Mouse (Mus musculus): Measurements from ENCODE around the gene Tef. TPM values are rescaled to one million over a fixed set of nuclear protein-coding genes. Genes with fewer than 3 reads are reported as not detected.

Tef gene
- total and polyA plus RNA-seq, 3 experiments = 12.3 to 21.7 TPM; not detected in 1

- TF ChIP-seq BHLHE40 (IDR thresholded peaks at IDR 0.05; ENCODE audit: borderline replicate concordance, low read depth, low read length) (no peak), TAL1 (IDR thresholded peaks at IDR 0.05; ENCODE audit: low read length) (no peak), POLR2AphosphoS2 (IDR thresholded peaks at IDR 0.05; ENCODE audit: low read length) (no peak), GABPA (IDR thresholded peaks at IDR 0.05; ENCODE audit: low read depth, low read length) (no peak), SMC3 (IDR thresholded peaks at IDR 0.05; ENCODE audit: low read depth, low read length) (no peak)
- H3K4me3 ChIP-seq (ENCODE audit: control insufficient read depth in 1 of 2, insufficient read depth in 1 of 2, low read depth in 2 of 2, low read length in 2 of 2) = no peak overlapping the region
- no peaks in the 10 kb centered on the region for H3K27me3 ChIP-seq (ENCODE audit: control insufficient read depth in 1 of 2, insufficient read depth in 2 of 2, low read length in 2 of 2)
- peaks cover 0 to 5% of the 10 kb centered on the region in 2 experiments; a peak in 1 of 4 replicates for H3K4me1 ChIP-seq (ENCODE audit: control insufficient read depth in 1 of 2, insufficient read depth in 2 of 2, low read length in 2 of 2)
- no peak overlapping the region for H3K9ac ChIP-seq (ENCODE audit: control insufficient read depth, low read depth, low read length, poor library complexity, severe bottlenecking)
- H3K36me3 ChIP-seq (ENCODE audit: control insufficient read depth in 1 of 2, insufficient read depth in 2 of 2, low read length in 2 of 2) = peaks cover 6 to 7% of the 10 kb centered on the region in 2 experiments
- H3K9me3 ChIP-seq (replicated peaks; ENCODE audit: insufficient read depth, low read length) = no peaks in the 10 kb centered on the region
- peaks cover 30% of the 10 kb centered on the region for H3K79me2 ChIP-seq (ENCODE audit: control insufficient read depth, insufficient read depth, low read length, poor library complexity)
- no peak overlapping the region for H3K27ac ChIP-seq (ENCODE audit: control insufficient read depth, low read depth, low read length)
- DNase-seq (ENCODE audit: low read depth, low spot score) = no peak
Measured at GRCm38 (mm10) chr15:81850718-81851117, 48.5 kb downstream of the Tef start.

GRCm38 (mm10) chr15:81851375-81851774 is 49.2 kb downstream of the Tef start:
- peaks cover 36% of the 10 kb centered on the region for H3K79me2 ChIP-seq (ENCODE audit: control insufficient read depth, insufficient read depth, low read length, poor library complexity)
- H3K9ac ChIP-seq (ENCODE audit: control insufficient read depth, low read depth, low read length, poor library complexity, severe bottlenecking) = no peak overlapping the region
- H3K27ac ChIP-seq (ENCODE audit: control insufficient read depth, low read depth, low read length) = no peak overlapping the region
- peaks cover 0 to 7% of the 10 kb centered on the region in 2 experiments; a peak in 1 of 4 replicates for H3K4me1 ChIP-seq (ENCODE audit: control insufficient read depth in 1 of 2, insufficient read depth in 2 of 2, low read length in 2 of 2)
- peaks cover 7 to 8% of the 10 kb centered on the region in 2 experiments for H3K36me3 ChIP-seq (ENCODE audit: control insufficient read depth in 1 of 2, insufficient read depth in 2 of 2, low read length in 2 of 2)
- H3K9me3 ChIP-seq (replicated peaks; ENCODE audit: insufficient read depth, low read length) = no peaks in the 10 kb centered on the region
- no peaks in the 10 kb centered on the region for H3K27me3 ChIP-seq (ENCODE audit: control insufficient read depth in 1 of 2, insufficient read depth in 2 of 2, low read length in 2 of 2)
- no peak for DNase-seq (ENCODE audit: low read depth, low spot score)
- no peak for TF ChIP-seq MAFK (IDR thresholded peaks at IDR 0.05; ENCODE audit: borderline replicate concordance, low read depth, low read length)
- TF ChIP-seq ZC3H11A (IDR thresholded peaks at IDR 0.05; ENCODE audit: low read depth, low read length) = no peak
- no peak for TF ChIP-seq NRF1 (IDR thresholded peaks at IDR 0.05; ENCODE audit: insufficient read depth, low read depth, low read length, poor library complexity, severe bottlenecking)
- no peak for TF ChIP-seq CTCF (IDR thresholded peaks at IDR 0.05 in 2 of 3, conservative IDR thresholded peaks at IDR 0.05 in 1 of 3; ENCODE audit: control insufficient read depth in 1 of 3, insufficient read depth in 1 of 3, low read depth in 2 of 3, low read length in 3 of 3, poor library complexity in 1 of 3, severe bottlenecking in 1 of 3)
- TF ChIP-seq JUND (IDR thresholded peaks at IDR 0.05; ENCODE audit: low read depth, low read length) = no peak
- no peak for TF ChIP-seq CHD1 (IDR thresholded peaks at IDR 0.05; ENCODE audit: low read depth, low read length)
- TF ChIP-seq USF1 (IDR thresholded peaks at IDR 0.05; ENCODE audit: low read depth, low read length) = no peak
- no peak for TF ChIP-seq SIN3A (IDR thresholded peaks at IDR 0.05; ENCODE audit: low read length)
- no peak for TF ChIP-seq POLR2AphosphoS5 (IDR thresholded peaks at IDR 0.05; ENCODE audit: borderline replicate concordance, low read depth, low read length)
- TF ChIP-seq HCFC1 (IDR thresholded peaks at IDR 0.05; ENCODE audit: low read depth, low read length) = no peak
- TF ChIP-seq TAL1 (IDR thresholded peaks at IDR 0.05; ENCODE audit: low read length) = no peak
- no peak for TF ChIP-seq BHLHE40 (IDR thresholded peaks at IDR 0.05; ENCODE audit: borderline replicate concordance, low read depth, low read length)
- H3K4me3 ChIP-seq (ENCODE audit: control insufficient read depth in 1 of 2, insufficient read depth in 1 of 2, low read depth in 2 of 2, low read length in 2 of 2) = no peak overlapping the region

Measured in MEL (cell line).